22 mouse cellular contexts compared by ENCODE assay signal in the genomic region with DNA sequence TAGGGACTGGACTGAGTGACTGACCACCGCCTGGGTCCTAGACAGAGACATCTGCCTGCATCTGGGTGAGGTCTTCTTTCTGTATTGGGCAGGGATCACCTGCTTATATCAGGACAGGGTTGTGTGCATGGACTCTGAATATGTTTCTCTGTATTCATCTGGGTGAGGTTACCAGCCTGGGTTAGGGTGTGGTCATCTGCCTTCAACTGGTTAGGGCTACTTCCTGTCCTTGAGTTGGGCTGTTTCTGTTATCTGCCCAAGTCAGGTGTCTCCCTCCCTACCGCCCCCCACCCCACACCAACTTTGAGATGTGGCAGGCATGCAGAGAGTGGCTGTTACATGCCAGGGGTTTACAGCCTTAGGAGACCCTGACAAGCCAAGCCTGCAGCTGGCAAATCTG.
"Had no signal": no experiment of that assay in that cellular context is flagged by ENCODE, and none has a peak within 500 bp of the region (broad histone marks: within the 10 kb centered on the region; RNA-seq: fewer than 3 reads in every experiment).

No protein-coding gene starts in this region.

- H3K4me2 ChIP-seq: limb, embryonic 13.5 days; lung, embryonic 15.5 days; midbrain, embryonic 13.5 days; neural tube, embryonic 13.5 days; stomach, embryonic 15.5 days had no signal

- H3K9me3 ChIP-seq: limb, embryonic 10.5 days; limb, embryonic 13.5 days; lung, embryonic 15.5 days; midbrain, embryonic 10.5 days; midbrain, embryonic 13.5 days; neural tube, embryonic 13.5 days; stomach, embryonic 15.5 days had no signal

- H3K4me3 ChIP-seq: layer of hippocampus, adult 2 months; limb, embryonic 10.5 days; limb, embryonic 13.5 days; lung, embryonic 15.5 days; midbrain, embryonic 10.5 days; midbrain, embryonic 13.5 days; myocyte; neural tube, embryonic 13.5 days; stomach, embryonic 15.5 days had no signal

- H3K27ac ChIP-seq: kidney, postnatal 0 days; layer of hippocampus, adult 2 months; limb, embryonic 10.5 days; limb, embryonic 13.5 days; lung, embryonic 15.5 days; midbrain, embryonic 10.5 days; midbrain, embryonic 13.5 days; neural tube, embryonic 13.5 days; stomach, embryonic 15.5 days had no signal

- H3K9ac ChIP-seq: limb, embryonic 13.5 days; lung, embryonic 15.5 days; midbrain, embryonic 13.5 days; neural tube, embryonic 13.5 days; stomach, embryonic 15.5 days had no signal

- H3K36me3 ChIP-seq: limb, embryonic 10.5 days; limb, embryonic 13.5 days; lung, embryonic 15.5 days; midbrain, embryonic 10.5 days; midbrain, embryonic 13.5 days; neural tube, embryonic 13.5 days; stomach, embryonic 15.5 days had no signal

- DNase-seq: kidney, adult 18-20 months; kidney, adult 9 months; kidney, postnatal 25 days; layer of hippocampus, adult 9-11 months; lung, adult 18-20 months; lung, postnatal 10 days; retina, postnatal 1 day; right cerebral cortex, postnatal 25 days; spleen, adult 18-20 months; thymus, postnatal 25 days had no signal

- ATAC-seq: intestine, embryonic 16.5 days; midbrain, embryonic 13.5 days; midbrain, embryonic 16.5 days had no signal

- H3K27me3 ChIP-seq: limb, embryonic 13.5 days; lung, embryonic 15.5 days; midbrain, embryonic 13.5 days; neural tube, embryonic 13.5 days; stomach, embryonic 15.5 days had no signal

- H3K4me1 ChIP-seq: limb, embryonic 10.5 days; limb, embryonic 13.5 days; lung, embryonic 15.5 days; midbrain, embryonic 10.5 days; stomach, embryonic 15.5 days had no signal
